Mouse (Mus musculus) heart, embryonic 13.5 days (tissue): ENCODE data around the gene Kras. TPM values are rescaled to one million over a fixed set of nuclear protein-coding genes. Genes with fewer than 3 reads are reported as not detected.

Source experiments
- ATAC-seq: fragments of 200-750 bp; cut with Nextera tagmentation; 2 replicates; pipeline ENCODE4 v1.8.0; 2017; ENCODE audit warnings: moderate TSS enrichment; ENCODE audit not compliant: insufficient number of reproducible peaks, low FRiP score, low TSS enrichment; ENCODE audit errors: extremely low read depth
- H3K27ac ChIP-seq: fragments of 300-500 bp; sonication (generic); replicated peaks from 2 replicates; pipeline ENCODE4 v1.5.1; 2015; ENCODE audit warnings: moderate library complexity, mild to moderate bottlenecking, inconsistent platforms
- H3K27me3 ChIP-seq: fragments of 300-500 bp; sonication (generic); replicated peaks from 2 replicates; pipeline ENCODE4 v1.6.1; 2015; ENCODE audit warnings: mild to moderate bottlenecking, inconsistent platforms
- H3K36me3 ChIP-seq: fragments of 300-500 bp; sonication (generic); 2 replicates; pipeline ENCODE4 v1.6.1; 2015; ENCODE audit warnings: mild to moderate bottlenecking, inconsistent platforms
- H3K4me1 ChIP-seq: fragments of 300-500 bp; sonication (generic); 2 replicates; pipeline ENCODE4 v1.6.1; 2015; ENCODE audit warnings: inconsistent platforms
- H3K4me2 ChIP-seq: fragments of 300-500 bp; sonication (generic); 2 replicates; pipeline ENCODE4 v1.6.1; 2015; ENCODE audit warnings: inconsistent platforms, mild to moderate bottlenecking, moderate library complexity
- H3K4me3 ChIP-seq: fragments of 300-500 bp; sonication (generic); 2 replicates; pipeline ENCODE4 v1.5.1; 2015; ENCODE audit warnings: moderate library complexity, mild to moderate bottlenecking, inconsistent platforms
- H3K9ac ChIP-seq: fragments of 300-500 bp; sonication (generic); 2 replicates; pipeline ENCODE4 v1.6.1; 2015; ENCODE audit warnings: inconsistent platforms, mild to moderate bottlenecking, moderate library complexity
- H3K9me3 ChIP-seq: fragments of 300-500 bp; sonication (generic); 2 replicates; pipeline ENCODE4 v1.6.1; 2016; ENCODE audit warnings: inconsistent platforms
- WGBS: fragments of 180-500 bp; shearing (Covaris S2); methylation state at CpG from one replicate; pipeline ENCODE4 v1.1.7; 2015; ENCODE audit warnings: mixed read lengths; 5-methylcytosine and 5-hydroxymethylcytosine counted together
- polyA plus RNA-seq: library from polyadenylated mRNA; unstranded; fragments of >200 nt; fragmentation: Nextera tagmentation; extraction: Ambion mirVana; gene quantifications from 2 replicates; pipeline ENCODE4 v1.2.1, GENCODE M21; 2015

Gene Kras
- 33.9 and 39.9 TPM in 2 replicates for polyA plus RNA-seq

- Histone ChIP-seq H3K9me3 (no peaks in the 10 kb centered on the region), H3K9ac (peak within 1 kb of the TSS; percentile 98), H3K27ac (peak within 1 kb of the TSS; percentile 83), H3K27me3 (peaks cover 45% of the 10 kb centered on the region), H3K36me3 (peaks cover 11% of the 10 kb centered on the region), H3K4me2 (peak within 1 kb of the TSS; percentile 89), H3K4me3 (peak within 1 kb of the TSS; percentile 91), H3K4me1 (peaks cover 28% of the 10 kb centered on the region)
- WGBS = under 1% methylated on average over 47 of the region's 83 CpGs
- ATAC-seq = peak; percentile 93
Measured at GRCm38 (mm10) chr6:145250185-145250791, at the start of gene Kras. Gene Kras, minus strand, starts transcription at chr6:145250239.

GRCm38 (mm10) chr6:145297626-145298025 is 47.6 kb upstream of the Kras start:
- peaks cover 4% of the 10 kb centered on the region; the same call in 1 of the 2 replicates for H3K4me1 ChIP-seq
- no peak for ATAC-seq
- no peak overlapping the region for H3K4me2 ChIP-seq
- H3K4me3 ChIP-seq = no peak overlapping the region
- H3K9me3 ChIP-seq = no peaks in the 10 kb centered on the region
- WGBS = 45% methylated on average over 7 of the region's 7 CpGs
- no peak overlapping the region for H3K9ac ChIP-seq
- H3K27me3 ChIP-seq = peaks cover 100% of the 10 kb centered on the region
- no peak overlapping the region for H3K27ac ChIP-seq
- H3K36me3 ChIP-seq = no peaks in the 10 kb centered on the region

GRCm38 (mm10) chr6:145296979-145297378 is 46.9 kb upstream of the Kras start:
- no peak for ATAC-seq
- peaks cover 100% of the 10 kb centered on the region for H3K27me3 ChIP-seq

DNA sequence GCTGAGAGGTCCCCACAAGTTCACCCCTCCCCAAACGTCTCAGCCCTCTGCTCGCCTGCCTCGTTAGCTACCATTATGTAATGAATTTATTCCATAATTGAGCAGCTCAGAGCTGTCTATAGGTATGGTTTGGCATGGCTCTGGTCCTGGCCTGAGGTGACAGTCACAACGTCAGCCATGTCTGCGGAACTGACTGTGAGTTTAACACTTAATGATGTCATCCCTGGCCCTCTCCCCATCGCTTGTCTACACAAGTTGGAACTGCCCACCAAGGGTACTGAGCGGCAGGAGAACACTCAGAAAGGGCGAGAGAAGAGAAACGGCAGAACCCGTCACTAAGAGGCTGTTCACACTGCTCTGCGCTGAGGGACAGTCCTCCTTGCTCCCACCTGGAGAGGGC is 45.1 kb upstream of the Kras start:
- 0 out of 2 replicates have a peak, but pooled peaks have one; percentile 12 for ATAC-seq
- no peak overlapping the region for H3K4me2 ChIP-seq
- no peaks in the 10 kb centered on the region for H3K36me3 ChIP-seq
- no peaks in the 10 kb centered on the region for H3K9me3 ChIP-seq
- peaks cover 99% of the 10 kb centered on the region for H3K27me3 ChIP-seq
- no peak overlapping the region for H3K27ac ChIP-seq
- peaks cover 15% of the 10 kb centered on the region for H3K4me1 ChIP-seq
- H3K9ac ChIP-seq = no peak overlapping the region
- H3K4me3 ChIP-seq = no peak overlapping the region
- WGBS = 48% methylated on average over 11 of the region's 11 CpGs

More at GRCm38 (mm10) chr6:145296979-145297378, 46.9 kb upstream of the Kras start:
- H3K4me1 ChIP-seq = peaks cover 6% of the 10 kb centered on the region; the same call in 1 of the 2 replicates
- no peak overlapping the region for H3K9ac ChIP-seq
- no peak overlapping the region for H3K27ac ChIP-seq
- no peak overlapping the region for H3K4me2 ChIP-seq
- no peaks in the 10 kb centered on the region for H3K9me3 ChIP-seq
- H3K4me3 ChIP-seq = no peak overlapping the region
- WGBS = 82% methylated on average over 7 of the region's 7 CpGs
- no peaks in the 10 kb centered on the region for H3K36me3 ChIP-seq

GRCm38 (mm10) chr6:145293156-145293555 is 43.1 kb upstream of the Kras start:
- ATAC-seq = no peak
- no peaks in the 10 kb centered on the region for H3K36me3 ChIP-seq
- no peak overlapping the region for H3K4me2 ChIP-seq
- WGBS = 77% methylated on average over 6 of the region's 6 CpGs
- H3K9ac ChIP-seq = no peak overlapping the region
- H3K9me3 ChIP-seq = no peaks in the 10 kb centered on the region
- H3K4me3 ChIP-seq = no peak overlapping the region
- H3K4me1 ChIP-seq = peaks cover 14% of the 10 kb centered on the region
- H3K27ac ChIP-seq = no peak overlapping the region
- peaks cover 89% of the 10 kb centered on the region for H3K27me3 ChIP-seq

DNA sequence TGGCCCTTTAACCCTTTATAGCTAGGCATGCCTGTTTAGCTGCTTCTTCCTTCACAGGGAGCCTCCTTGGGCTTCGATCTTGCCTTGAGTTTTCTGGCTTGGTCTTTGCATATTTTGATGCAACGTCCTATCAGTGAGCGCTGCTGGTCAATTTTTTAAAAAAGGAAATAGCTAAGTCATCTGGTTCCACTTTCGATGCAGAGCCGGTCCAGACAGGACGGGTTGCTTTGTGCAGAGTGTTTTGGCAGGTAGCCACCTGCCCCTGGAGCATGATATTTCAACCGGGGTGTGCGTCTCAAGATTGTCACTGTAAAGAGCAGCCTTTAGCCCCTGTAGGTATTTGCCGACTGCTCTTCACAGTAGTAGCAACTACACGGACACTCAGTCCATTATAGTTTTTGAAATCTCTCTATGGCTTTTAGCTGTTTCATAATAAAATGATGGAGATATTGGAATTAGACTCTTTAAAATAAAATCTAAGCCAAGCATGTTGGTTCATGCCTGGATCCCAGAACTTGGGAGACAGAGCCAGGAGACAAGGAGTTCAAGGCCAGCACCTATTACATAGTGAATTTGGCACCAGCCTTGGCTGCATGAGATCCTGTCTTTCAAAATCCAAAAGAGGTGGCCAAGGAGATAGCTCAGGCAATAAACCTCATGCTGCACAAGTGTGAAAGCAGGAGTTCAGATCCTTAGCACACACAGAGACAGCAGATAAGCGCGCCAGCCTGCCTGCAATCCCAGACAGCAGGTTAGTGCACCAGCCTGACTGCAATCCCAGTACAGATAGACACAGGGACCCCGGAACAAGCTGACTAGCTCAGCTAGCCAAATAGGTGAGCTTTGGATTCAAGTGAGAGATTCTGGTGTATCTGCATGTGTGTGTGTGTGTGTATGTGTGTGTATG is 41.6 kb upstream of the Kras start:
- Histone ChIP-seq H3K9ac (no peak overlapping the region), H3K27me3 (peaks cover 88% of the 10 kb centered on the region), H3K4me1 (peaks cover 10% of the 10 kb centered on the region; the same call in 1 of the 2 replicates), H3K4me2 (peak overlapping the region; percentile 20; the same call in 1 of the 2 replicates), H3K9me3 (no peaks in the 10 kb centered on the region), H3K27ac (no peak overlapping the region), H3K4me3 (no peak overlapping the region), H3K36me3 (no peaks in the 10 kb centered on the region)
- no peak for ATAC-seq
- WGBS = 64% methylated on average over 13 of the region's 13 CpGs

- 82% methylated on average over 4 of the region's 4 CpGs for WGBS
- no peak overlapping the region for H3K4me3 ChIP-seq
- no peak overlapping the region for H3K27ac ChIP-seq
- no peak overlapping the region for H3K4me2 ChIP-seq
- H3K27me3 ChIP-seq = peaks cover 62% of the 10 kb centered on the region
- H3K36me3 ChIP-seq = no peaks in the 10 kb centered on the region
- no peaks in the 10 kb centered on the region for H3K4me1 ChIP-seq
- H3K9ac ChIP-seq = no peak overlapping the region
- H3K9me3 ChIP-seq = no peaks in the 10 kb centered on the region
- ATAC-seq = no peak
Measured at GRCm38 (mm10) chr6:145285656-145286055, 35.6 kb upstream of the Kras start.

- Histone ChIP-seq H3K36me3 (no peaks in the 10 kb centered on the region), H3K4me2 (no peak overlapping the region), H3K4me1 (no peaks in the 10 kb centered on the region), H3K27me3 (peaks cover 64% of the 10 kb centered on the region), H3K9me3 (no peaks in the 10 kb centered on the region), H3K9ac (no peak overlapping the region), H3K4me3 (no peak overlapping the region), H3K27ac (no peak overlapping the region)
- 82% methylated on average over 8 of the region's 8 CpGs for WGBS
- ATAC-seq = no peak
Measured at GRCm38 (mm10) chr6:145284286-145284685, 34.2 kb upstream of the Kras start.

GRCm38 (mm10) chr6:145277138-145277763 is 27.2 kb upstream of the Kras start:
- Histone ChIP-seq H3K27me3 (peaks cover 89% of the 10 kb centered on the region), H3K27ac (peak overlapping the region; percentile 65; the same call in 1 of the 2 replicates), H3K9ac (no peak overlapping the region), H3K36me3 (no peaks in the 10 kb centered on the region), H3K4me2 (peak overlapping the region; percentile 65), H3K9me3 (no peaks in the 10 kb centered on the region), H3K4me1 (peaks cover 15% of the 10 kb centered on the region), H3K4me3 (no peak overlapping the region)
- ATAC-seq = no peak
- 60% methylated on average over 9 of the region's 9 CpGs for WGBS

DNA sequence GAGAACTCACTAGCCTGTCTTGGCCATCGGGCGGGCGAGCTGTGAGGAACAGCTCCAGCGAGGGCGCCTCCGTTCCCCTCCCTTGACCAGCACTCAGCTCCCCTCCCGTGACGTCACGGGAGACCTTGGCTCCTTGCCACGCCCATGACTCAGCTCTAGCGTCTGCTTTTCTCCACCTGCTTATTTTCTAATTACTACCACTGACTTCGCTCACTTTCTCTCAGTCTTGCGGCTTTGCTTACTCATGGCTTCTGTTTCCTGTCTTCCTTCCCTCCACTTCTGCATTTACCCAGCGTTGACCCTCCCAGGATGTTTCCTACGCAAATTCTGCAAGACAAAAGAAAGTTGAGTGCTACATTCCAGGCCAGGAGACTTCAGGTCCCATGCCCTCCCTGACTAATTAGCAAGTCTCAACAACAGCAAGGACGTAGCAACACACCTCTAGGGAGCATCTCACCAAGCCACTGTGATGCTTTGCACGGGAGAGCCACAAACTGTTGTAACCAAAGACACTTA is 26.3 kb upstream of the Kras start:
- Histone ChIP-seq H3K27ac (peak overlapping the region; percentile 65), H3K4me1 (peaks cover 15% of the 10 kb centered on the region), H3K4me2 (peak overlapping the region; percentile 65), H3K36me3 (no peaks in the 10 kb centered on the region), H3K9ac (peak overlapping the region; percentile 50), H3K4me3 (peak overlapping the region; percentile 31), H3K9me3 (no peaks in the 10 kb centered on the region), H3K27me3 (peaks cover 96% of the 10 kb centered on the region)
- WGBS = 3% methylated on average over 17 of the region's 17 CpGs
- ATAC-seq = peak; percentile 78
